Mouse (Mus musculus) limb, embryonic 15.5 days (tissue): ENCODE measurements around the gene Traf7. TPM values are rescaled to one million over a fixed set of nuclear protein-coding genes. Genes with fewer than 3 reads are reported as not detected.

Experiments
- ATAC-seq: fragments of 200-750 bp; cut with Nextera tagmentation; 2 replicates; pipeline ENCODE4 v1.8.0; 2017; ENCODE audit warnings: low read depth, moderate TSS enrichment; ENCODE audit not compliant: insufficient number of reproducible peaks, low FRiP score, low TSS enrichment
- H3K27ac ChIP-seq: fragments of 300-500 bp; sonication (generic); 2 replicates; pipeline ENCODE4 v1.5.1; 2015; ENCODE audit warnings: moderate library complexity, mild to moderate bottlenecking, inconsistent platforms
- H3K27me3 ChIP-seq: fragments of 300-500 bp; sonication (generic); 2 replicates; pipeline ENCODE4 v1.6.1; 2015; ENCODE audit warnings: inconsistent platforms
- H3K36me3 ChIP-seq: fragments of 300-500 bp; sonication (generic); 2 replicates; pipeline ENCODE4 v1.6.1; 2015; ENCODE audit warnings: inconsistent platforms
- H3K4me1 ChIP-seq: fragments of 300-500 bp; sonication (generic); 2 replicates; pipeline ENCODE4 v1.6.1; 2015; ENCODE audit warnings: inconsistent platforms
- H3K4me2 ChIP-seq: fragments of 300-500 bp; sonication (generic); 2 replicates; pipeline ENCODE4 v1.6.1; 2015; ENCODE audit warnings: mild to moderate bottlenecking, inconsistent platforms
- H3K4me3 ChIP-seq: fragments of 300-500 bp; sonication (generic); 2 replicates; pipeline ENCODE4 v1.5.1; 2015; ENCODE audit warnings: mild to moderate bottlenecking, inconsistent platforms
- H3K9ac ChIP-seq: fragments of 300-500 bp; sonication (generic); 2 replicates; pipeline ENCODE4 v1.6.1; 2015; ENCODE audit warnings: inconsistent platforms
- H3K9me3 ChIP-seq: fragments of 300-500 bp; sonication (generic); 2 replicates; pipeline ENCODE4 v1.6.1; 2016; ENCODE audit warnings: inconsistent platforms
- WGBS: fragments of 180-500 bp; shearing (Covaris S2); methylation state at CpG from one replicate; pipeline ENCODE4 v1.1.7; 2015; 5-methylcytosine and 5-hydroxymethylcytosine counted together
- polyA plus RNA-seq: library from polyadenylated mRNA; unstranded; fragments of >200 nt; fragmentation: Nextera tagmentation; extraction: Ambion mirVana; gene quantifications from 2 replicates; pipeline ENCODE4 v1.2.1, GENCODE M21; 2015

The Traf7 gene
- polyA plus RNA-seq, 1 experiment from 2014 or later: 89.8 TPM

- no peaks in the 10 kb centered on the region for H3K27me3 ChIP-seq
- H3K4me1 ChIP-seq: peaks cover 13% of the 10 kb centered on the region
- no peaks in the 10 kb centered on the region for H3K9me3 ChIP-seq
- H3K27ac ChIP-seq: no peak overlapping the region
- no peak overlapping the region for H3K9ac ChIP-seq
- H3K36me3 ChIP-seq: peaks cover 28% of the 10 kb centered on the region
- ATAC-seq: no peak
- WGBS: 40% methylated on average over 11 of the region's 11 CpGs
- no peak overlapping the region for H3K4me2 ChIP-seq
- H3K4me3 ChIP-seq: no peak overlapping the region
These were observed 25.5 kb downstream of the Traf7 start for GRCm38 (mm10) chr17:24502208-24502607.

DNA sequence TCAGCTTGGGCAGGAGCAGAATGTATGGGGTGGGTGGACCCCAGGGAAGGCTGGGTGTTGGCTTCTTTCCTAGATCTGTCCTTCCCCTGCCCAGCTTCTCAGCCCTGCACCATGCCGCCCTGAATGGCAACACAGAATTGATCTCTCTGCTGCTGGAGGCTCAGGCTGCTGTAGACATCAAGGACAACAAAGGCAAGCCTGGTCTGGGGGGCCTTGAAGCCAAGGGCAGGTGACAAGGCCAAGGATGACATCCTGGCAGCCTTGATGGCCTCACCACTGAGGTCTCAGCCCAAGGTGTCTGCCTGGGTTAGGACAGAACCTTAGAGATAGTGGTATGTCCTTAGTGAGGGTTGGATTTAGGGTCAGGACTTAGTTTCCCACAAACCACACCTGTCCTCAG, 31.7 kb downstream of the Traf7 start:
- no peak overlapping the region for H3K27ac ChIP-seq
- H3K36me3 ChIP-seq: peaks cover 4% of the 10 kb centered on the region; the same call in 1 of the 2 replicates
- H3K4me1 ChIP-seq: peaks cover 3% of the 10 kb centered on the region; the same call in 1 of the 2 replicates
- no peak overlapping the region for H3K9ac ChIP-seq
- no peak for ATAC-seq
- H3K4me2 ChIP-seq: no peak overlapping the region
- no peaks in the 10 kb centered on the region for H3K27me3 ChIP-seq
- no peak overlapping the region for H3K4me3 ChIP-seq
- WGBS: 64% methylated on average over 1 of the region's 1 CpGs
- no peaks in the 10 kb centered on the region for H3K9me3 ChIP-seq

DNA sequence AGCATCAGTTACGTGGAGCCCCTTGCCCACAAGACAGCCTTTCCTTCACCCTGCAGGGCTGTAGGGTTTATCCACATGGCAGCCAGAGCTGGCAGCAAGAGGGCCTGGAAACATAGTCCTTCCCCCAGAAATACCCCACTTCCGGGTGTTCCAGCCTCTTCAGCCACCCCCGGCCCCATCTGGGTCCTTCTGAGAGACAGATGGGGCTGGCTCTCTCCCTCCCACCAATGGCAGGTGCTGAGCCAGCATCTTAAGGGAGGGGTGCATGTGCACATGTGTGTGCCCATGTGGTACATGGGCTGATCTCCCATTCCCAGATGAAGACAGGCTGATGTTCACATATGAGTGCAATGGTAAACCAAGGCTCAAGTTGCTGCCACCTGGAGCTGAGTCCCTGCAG, 32.3 kb downstream of the Traf7 start:
- Histone ChIP-seq H3K9me3 (no peaks in the 10 kb centered on the region), H3K27ac (no peak overlapping the region), H3K4me1 (peaks cover 3% of the 10 kb centered on the region; the same call in 1 of the 2 replicates), H3K4me3 (no peak overlapping the region), H3K4me2 (no peak overlapping the region), H3K36me3 (peaks cover 4% of the 10 kb centered on the region; the same call in 1 of the 2 replicates), H3K9ac (no peak overlapping the region), H3K27me3 (no peaks in the 10 kb centered on the region)
- no peak for ATAC-seq
- 75% methylated on average over 3 of the region's 3 CpGs for WGBS

GRCm38 (mm10) chr17:24494627-24495335, 33.0 kb downstream of the Traf7 start:
- ATAC-seq: no peak
- Histone ChIP-seq H3K4me3 (no peak overlapping the region), H3K27me3 (peaks cover 4% of the 10 kb centered on the region), H3K9me3 (no peaks in the 10 kb centered on the region), H3K27ac (no peak overlapping the region), H3K9ac (no peak overlapping the region), H3K4me1 (peaks cover 5% of the 10 kb centered on the region), H3K4me2 (no peak overlapping the region), H3K36me3 (peaks cover 4% of the 10 kb centered on the region; the same call in 1 of the 2 replicates)
- 41% methylated on average over 2 of the region's 2 CpGs for WGBS

- Histone ChIP-seq H3K4me2 (no peak overlapping the region), H3K27ac (no peak overlapping the region), H3K36me3 (no peaks in the 10 kb centered on the region), H3K4me1 (peaks cover 27% of the 10 kb centered on the region), H3K9me3 (no peaks in the 10 kb centered on the region), H3K9ac (no peak overlapping the region), H3K4me3 (no peak overlapping the region), H3K27me3 (peaks cover 22% of the 10 kb centered on the region)
- no peak for ATAC-seq
- 75% methylated on average over 4 of the region's 4 CpGs for WGBS
These were observed 37.3 kb downstream of the Traf7 start for GRCm38 (mm10) chr17:24490399-24490798.

DNA sequence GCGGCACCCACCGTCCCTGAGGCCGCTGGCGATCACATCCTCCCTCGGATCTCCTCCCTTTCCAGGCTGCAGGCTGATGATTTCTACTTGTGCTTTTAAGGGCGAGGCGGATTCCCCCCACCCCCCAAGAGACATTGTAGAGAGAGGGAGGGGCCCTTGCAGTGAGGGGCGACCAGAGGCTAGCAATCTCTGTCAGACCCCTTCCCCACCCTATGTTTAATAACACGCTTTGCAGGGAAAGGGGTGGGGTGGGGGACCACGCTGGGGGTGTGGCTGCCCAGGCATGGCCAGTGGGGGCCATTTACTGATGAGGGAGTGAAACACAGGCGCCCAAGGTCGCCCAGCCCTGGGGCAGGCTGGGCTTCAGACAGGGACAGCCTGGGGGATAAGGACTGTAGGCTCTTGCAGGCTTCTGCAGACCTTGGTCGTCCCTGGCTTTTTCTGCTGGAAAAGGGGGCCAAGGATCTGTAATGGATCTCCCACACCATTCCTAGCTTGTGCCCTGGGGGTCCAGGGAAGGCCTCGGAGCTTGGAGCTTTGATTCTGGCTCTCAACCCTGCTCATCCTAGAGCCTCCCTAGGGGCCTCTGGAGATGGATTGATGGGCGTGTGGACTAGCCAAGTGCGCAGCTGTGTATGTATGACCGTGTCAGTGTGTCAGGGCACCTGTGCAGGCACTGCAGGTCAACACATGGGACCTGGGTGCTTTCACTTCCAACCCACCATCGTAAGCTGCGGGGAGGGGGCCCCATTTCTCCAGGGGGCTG, 38.3 kb downstream of the Traf7 start:
- 19% methylated on average over 19 of the region's 19 CpGs for WGBS

DNA sequence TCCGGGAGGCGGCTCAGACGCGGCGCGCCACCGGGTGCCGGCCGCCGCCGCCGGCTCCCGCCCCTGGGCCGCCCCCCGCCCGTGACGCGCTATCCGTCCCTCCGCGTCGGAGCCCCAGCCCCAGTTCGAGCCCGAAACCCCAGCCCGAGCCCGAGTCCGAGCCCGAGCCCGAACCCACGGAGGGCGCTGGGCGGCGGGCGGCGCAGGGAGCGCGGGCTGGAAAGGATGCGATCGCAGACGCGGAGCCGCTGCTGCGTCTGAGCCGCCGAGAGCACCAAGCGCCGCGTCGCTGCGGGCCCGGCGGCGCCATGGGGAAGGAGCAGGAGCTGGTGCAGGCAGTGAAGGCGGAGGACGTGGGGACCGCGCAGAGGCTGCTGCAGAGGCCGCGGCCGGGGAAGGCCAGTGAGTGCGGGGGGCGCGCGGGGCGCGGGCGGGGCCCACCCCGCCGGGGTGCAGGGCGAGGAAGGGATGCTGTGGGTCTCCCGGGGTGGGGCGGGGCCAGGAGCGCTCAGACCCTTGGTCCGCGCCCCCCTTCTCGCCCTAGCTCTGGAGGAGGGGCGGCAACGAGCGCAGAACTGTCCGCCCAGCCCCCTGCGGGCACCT, 39.0 kb downstream of the Traf7 start:
- Histone ChIP-seq H3K4me1 (peaks cover 27% of the 10 kb centered on the region), H3K9ac (peak overlapping the region; percentile 44), H3K4me2 (peak overlapping the region; percentile 97), H3K9me3 (no peaks in the 10 kb centered on the region), H3K36me3 (no peaks in the 10 kb centered on the region), H3K27ac (peak overlapping the region; percentile 43; the same call in 1 of the 2 replicates), H3K4me3 (peak overlapping the region; percentile 68), H3K27me3 (peaks cover 22% of the 10 kb centered on the region)
- ATAC-seq: peak; percentile 20; the same call in 1 of the 2 replicates
- WGBS: under 1% methylated on average over 67 of the region's 81 CpGs

More for the DNA sequence above, 38.3 kb downstream of the Traf7 start:
- Histone ChIP-seq H3K9me3 (no peaks in the 10 kb centered on the region), H3K4me1 (peaks cover 27% of the 10 kb centered on the region), H3K27ac (0 out of 2 replicates have a peak overlapping the region, but pooled peaks have one; percentile 43), H3K4me3 (peak overlapping the region; percentile 68), H3K9ac (peak overlapping the region; percentile 44), H3K36me3 (no peaks in the 10 kb centered on the region), H3K4me2 (peak overlapping the region; percentile 97), H3K27me3 (peaks cover 22% of the 10 kb centered on the region)
- no peak for ATAC-seq

- Histone ChIP-seq H3K4me1 (peaks cover 27% of the 10 kb centered on the region), H3K36me3 (no peaks in the 10 kb centered on the region), H3K4me3 (peak within 1 kb of the TSS; percentile 68), H3K27ac (peak within 1 kb of the TSS; percentile 43; the same call in 1 of the 2 replicates), H3K4me2 (peak within 1 kb of the TSS; percentile 97), H3K9me3 (no peaks in the 10 kb centered on the region), H3K27me3 (peaks cover 22% of the 10 kb centered on the region), H3K9ac (peak within 1 kb of the TSS; percentile 44)
- WGBS: under 1% methylated on average over 43 of the region's 45 CpGs
- ATAC-seq: 0 out of 2 replicates have a peak, but pooled peaks have one; percentile 31
These were observed 39.5 kb downstream of the Traf7 start, which contains the start of gene Caskin1 for GRCm38 (mm10) chr17:24488186-24488661. Caskin1 (plus strand) TSS chr17:24488601.

DNA sequence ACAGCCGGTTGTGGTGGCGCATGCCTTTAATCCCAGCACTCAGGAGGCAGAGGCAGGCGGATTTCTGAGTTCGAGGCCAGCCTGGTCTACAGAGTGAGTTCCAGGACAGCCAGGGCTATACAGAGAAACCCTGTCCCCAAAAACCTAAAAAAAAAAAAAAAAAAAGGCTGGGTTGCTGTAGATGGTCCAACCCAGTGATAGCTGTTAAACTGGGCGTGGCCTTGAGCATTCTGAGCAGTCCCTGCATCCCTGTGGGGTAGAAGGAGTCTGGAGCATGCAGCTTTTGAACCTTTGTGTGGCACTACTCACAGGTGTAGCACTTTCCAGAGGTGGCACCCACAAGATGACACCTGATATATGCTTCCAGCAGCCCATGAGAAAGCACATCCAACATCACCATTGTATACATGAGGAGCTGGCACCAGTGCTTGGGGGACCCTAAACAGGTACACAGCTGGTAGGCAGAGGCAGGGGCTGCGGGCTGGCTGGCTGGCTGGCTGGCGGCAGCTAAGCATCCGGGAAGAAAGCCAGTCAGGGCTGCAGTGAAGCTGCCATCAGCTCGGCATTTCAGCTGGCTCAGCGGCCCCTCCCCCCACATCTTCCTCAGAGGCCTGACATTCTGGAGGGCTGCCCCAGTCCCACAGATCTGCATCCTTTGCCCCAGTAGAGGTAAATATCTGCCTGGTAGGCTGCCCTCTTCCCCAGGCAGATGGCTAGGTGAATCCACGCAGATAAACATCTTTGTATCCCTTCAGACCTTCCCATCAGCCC, 42.5 kb downstream of the Traf7 start:
- Histone ChIP-seq H3K9ac (no peak overlapping the region), H3K9me3 (no peaks in the 10 kb centered on the region), H3K4me3 (no peak overlapping the region), H3K4me1 (peaks cover 28% of the 10 kb centered on the region), H3K27ac (no peak overlapping the region), H3K4me2 (no peak overlapping the region), H3K36me3 (no peaks in the 10 kb centered on the region), H3K27me3 (peaks cover 22% of the 10 kb centered on the region)
- WGBS: 41% methylated on average over 11 of the region's 11 CpGs
- no peak for ATAC-seq

- no peak for ATAC-seq
These were observed 44.2 kb downstream of the Traf7 start for GRCm38 (mm10) chr17:24483495-24483894.

More at GRCm38 (mm10) chr17:24483495-24483894, 44.2 kb downstream of the Traf7 start:
- peaks cover 9% of the 10 kb centered on the region for H3K27me3 ChIP-seq
- H3K4me3 ChIP-seq: no peak overlapping the region
- peaks cover 17% of the 10 kb centered on the region; the same call in 1 of the 2 replicates for H3K4me1 ChIP-seq
- no peak overlapping the region for H3K27ac ChIP-seq
- H3K9me3 ChIP-seq: no peaks in the 10 kb centered on the region
- 90% methylated on average over 3 of the region's 3 CpGs for WGBS
- no peak overlapping the region for H3K9ac ChIP-seq
- H3K4me2 ChIP-seq: no peak overlapping the region
- no peaks in the 10 kb centered on the region for H3K36me3 ChIP-seq
